Mouse (Mus musculus): ENCODE data around the gene Ccnk.

Gene Ccnk

DNA sequence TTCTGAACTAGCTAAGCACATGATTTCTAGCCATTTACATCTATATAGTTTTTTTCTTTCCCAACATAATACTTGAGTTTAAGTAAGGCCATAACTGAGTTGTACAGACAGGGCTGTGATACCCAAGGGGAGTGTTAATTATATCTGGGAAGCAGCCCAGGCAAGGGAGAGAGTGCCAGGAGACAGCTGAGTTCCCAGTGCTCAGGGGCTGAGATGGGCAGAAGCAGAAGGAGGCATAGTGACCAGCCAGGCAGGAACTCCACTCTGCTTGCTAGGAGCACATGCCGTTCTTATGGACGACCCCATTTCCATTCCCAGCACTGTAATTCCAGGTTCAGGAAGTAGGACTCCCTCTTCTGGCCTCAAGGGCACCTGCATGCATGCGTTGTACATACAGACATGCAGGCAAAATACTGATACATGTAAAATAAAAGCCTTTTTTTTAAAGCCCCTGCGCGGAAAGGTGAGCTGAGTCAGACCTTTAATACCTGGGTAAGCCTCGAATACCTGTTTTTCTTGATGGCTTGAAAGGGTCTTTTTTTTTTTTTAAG, 8.2 kb downstream of the Ccnk start:
- DNase-seq (ENCODE audit: low spot score) = no peak

DNA sequence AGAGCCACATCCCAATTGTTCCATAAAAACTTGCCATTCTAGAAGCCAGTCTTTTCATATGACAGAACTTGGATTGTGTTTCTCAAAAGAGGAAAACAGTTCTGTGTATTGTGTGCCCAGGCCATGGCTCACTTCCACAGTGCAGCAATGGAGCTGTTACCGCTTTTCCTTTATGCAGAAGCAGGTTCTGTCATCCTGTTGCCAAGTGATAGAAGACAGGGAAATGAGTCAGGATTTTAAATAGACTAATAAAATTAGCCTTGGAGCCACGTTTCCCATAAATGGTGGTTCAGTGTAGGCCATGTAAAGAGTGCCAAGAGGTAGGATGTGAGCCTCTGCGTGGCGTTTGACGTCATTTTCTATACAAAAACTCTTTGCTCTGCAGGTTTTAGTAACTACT, 14.5 kb downstream of the Ccnk start:
- no peak for DNase-seq (ENCODE audit: low spot score)

DNA sequence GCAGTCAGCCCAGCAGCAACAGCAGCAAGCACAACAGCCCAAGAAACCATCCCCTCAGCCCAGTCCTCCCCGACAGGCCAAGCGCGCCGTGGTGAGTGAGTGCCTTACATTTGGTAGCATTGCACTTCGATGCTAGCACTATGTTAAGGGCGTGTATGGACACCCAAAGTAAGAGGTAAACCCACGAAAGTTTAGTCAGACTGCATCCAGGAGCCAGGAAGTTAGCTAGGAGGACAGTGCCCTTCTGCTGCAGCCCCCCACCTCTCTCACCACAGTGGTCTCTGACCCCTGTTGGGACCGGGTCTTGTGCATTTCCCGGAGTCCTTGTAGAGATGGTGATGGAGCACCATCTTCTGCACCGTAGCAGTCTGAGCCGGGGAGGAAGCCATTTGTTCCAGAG, 16.4 kb downstream of the Ccnk start:
- DNase-seq (ENCODE audit: low spot score) = no peak

DNA sequence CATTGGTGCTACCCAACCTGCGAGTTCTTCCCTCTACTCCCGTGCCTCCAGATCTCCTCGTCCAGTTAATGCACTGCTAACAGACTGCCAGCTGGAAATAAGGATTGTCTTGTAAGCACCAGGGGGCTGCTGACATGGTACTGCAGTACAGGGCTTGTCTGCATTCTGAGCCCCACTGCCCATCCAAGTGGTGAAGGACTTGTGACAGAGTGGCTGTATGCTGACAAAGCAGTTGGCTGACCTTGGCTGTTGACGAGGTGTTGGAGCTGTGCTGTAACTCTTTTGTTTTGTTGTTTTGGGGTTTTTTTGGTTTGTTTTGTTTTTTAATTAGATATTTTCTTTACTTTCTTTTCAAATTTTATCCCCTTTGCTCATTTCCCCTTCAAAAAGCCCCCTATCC, 19.1 kb downstream of the Ccnk start:
- no peak for DNase-seq (ENCODE audit: low spot score)

DNA sequence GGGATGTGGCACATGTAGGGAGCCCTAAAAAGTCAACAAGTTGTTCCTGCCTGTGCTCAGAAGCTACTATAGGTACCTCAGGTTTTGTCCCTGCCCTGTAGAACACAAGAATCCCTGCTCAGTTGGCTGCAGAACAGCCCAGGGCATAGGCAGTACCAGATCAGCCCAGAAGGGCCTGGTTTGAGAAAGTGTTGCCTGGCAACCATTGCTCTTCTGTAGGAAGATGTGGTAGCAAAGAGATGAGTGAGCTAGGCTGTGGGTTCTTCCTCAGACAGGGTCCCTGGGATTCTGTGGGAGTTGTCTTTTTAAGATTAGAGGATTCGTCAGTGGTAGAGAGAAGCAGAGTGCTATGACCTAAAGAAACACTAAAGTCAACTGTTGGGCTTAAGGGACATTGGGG, 20.7 kb downstream of the Ccnk start:
- DNase-seq (ENCODE audit: low spot score) = no peak

DNA sequence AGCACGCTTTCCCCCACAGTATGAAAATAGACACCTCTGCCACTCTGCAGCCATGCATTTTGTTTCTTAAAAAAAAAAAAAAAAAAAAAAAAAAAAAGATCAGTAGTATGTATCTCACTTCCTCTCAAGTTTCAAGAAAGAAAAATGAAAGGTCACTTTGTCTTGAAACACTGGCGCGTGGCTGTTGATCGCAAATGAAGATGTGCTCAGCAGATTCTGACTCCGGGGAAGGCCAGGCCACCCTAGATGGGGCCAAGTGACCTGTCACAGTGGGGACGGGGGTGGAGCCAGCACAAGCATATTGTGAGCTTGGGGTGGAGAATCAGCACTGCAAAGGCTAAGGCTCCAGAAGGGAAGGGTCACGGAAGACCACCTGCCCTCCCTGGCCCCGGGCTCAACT, 24.5 kb downstream of the Ccnk start:
- DNase-seq (ENCODE audit: low spot score) = no peak

DNA sequence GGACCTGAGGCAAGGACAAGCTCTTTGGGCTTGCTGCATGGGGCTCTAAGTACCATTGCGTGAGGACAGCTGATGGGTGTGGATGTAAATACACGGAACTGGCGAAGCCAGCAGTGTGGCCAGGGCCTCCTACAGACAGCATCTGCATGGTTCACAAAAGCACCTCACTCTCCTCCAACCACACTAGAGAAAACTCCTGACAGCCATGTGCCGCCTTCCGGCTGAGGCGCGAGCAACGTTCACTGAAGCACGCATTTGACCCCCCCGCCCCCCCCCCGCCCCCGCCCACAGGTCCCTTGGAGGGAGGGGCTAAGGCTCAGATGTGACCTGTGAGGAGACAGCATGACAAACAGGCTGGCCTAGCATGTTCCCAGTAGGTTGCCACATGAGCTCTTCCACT, 25.6 kb downstream of the Ccnk start:
- no peak for DNase-seq (ENCODE audit: low spot score)

DNA sequence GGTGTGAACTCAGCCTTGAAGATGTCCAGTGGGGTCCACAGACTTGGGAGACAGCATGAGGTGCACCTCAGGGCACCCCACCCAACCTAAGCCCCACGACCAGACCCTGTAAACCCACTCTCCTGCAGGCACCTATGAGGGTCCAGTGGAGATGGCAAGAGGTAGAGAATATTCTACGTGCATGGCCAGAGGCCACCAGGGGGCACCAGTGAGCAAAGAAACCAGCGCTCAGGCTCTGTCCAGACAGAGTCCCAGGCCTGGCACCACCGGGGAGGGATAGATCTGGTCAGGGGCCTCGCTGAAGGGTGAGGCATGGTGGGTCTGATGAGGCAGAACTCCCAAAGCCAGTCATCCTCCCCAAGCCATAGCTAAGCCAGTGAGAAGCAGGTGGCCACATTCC, 27.3 kb downstream of the Ccnk start:
- DNase-seq (ENCODE audit: low spot score) = peak; percentile 94

DNA sequence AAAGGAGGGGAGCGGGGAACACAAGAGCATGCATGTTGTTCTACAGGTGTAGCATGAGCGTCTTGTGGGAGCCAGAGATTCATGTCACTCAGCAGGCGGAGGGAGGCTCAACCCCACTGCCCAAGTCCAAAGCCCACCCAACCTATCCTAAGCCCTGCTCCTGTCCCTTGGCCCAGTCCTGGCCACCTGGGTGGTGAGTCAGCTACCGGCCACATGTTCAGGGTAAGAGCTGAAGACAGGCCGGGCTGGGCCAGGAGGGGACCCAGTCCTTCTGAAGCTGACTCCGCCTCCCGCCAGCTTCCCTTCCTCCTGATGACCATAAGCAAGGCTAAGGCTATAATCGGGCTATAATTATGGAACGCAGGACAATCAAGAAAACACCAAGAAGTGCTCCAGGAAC, 28.8 kb downstream of the Ccnk start:
- DNase-seq (ENCODE audit: low spot score) = no peak

DNA sequence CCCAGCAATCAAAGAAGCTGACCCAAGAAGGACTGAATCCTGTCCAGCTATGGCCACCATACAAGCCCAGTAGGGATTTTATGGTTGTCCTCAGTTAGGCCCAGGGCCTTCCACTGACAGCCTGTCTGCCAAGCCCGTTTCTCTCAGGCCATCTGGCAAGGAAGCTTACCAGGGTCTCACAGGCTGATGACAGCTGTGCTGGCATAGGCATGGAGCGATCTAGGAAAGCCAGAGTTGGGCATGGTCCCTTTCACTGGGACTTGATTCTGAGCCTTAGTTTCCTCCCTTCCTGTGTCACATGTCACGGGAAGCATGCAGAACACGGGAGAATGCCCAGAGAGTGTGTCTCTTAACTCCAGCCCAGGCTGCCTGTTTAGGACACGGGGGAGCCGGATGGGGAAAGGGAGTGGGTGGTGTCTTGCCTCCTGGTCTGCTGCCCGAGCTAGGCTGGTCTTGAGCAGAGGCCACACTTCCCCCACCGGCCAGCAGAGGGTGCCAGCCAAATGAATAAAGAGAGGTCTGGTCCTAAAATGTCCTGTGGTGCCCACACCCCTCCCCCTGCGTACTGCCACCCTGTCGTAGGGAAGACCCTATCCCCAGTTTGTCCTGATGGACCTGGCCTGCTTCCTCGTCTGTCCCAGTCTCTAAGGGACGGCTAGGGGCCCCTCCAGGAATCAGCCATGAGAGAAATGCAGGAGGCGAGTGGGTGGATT, 29.5 kb downstream of the Ccnk start:
- peak; percentile 90 for DNase-seq (ENCODE audit: low spot score)

DNA sequence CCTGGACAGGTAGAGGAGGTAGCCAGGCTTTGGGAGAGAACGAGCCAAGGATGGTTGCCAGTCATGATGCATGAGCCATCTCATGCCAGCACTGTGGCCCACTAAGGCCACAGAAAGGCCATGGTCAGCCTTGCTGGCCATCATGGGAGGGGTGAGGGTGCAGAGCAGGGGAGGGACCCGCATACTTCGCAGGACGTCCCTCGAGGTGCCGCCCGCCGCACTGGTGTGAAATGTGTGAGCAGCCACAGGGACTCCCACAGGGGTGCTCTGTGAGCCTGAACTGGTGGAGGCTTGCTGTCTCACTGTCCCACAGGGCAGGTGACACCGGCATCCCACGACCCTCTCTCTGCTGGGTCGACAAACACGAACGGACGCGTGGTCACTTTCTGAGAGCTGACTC, 31.2 kb downstream of the Ccnk start:
- DNase-seq (ENCODE audit: low spot score) = no peak

DNA sequence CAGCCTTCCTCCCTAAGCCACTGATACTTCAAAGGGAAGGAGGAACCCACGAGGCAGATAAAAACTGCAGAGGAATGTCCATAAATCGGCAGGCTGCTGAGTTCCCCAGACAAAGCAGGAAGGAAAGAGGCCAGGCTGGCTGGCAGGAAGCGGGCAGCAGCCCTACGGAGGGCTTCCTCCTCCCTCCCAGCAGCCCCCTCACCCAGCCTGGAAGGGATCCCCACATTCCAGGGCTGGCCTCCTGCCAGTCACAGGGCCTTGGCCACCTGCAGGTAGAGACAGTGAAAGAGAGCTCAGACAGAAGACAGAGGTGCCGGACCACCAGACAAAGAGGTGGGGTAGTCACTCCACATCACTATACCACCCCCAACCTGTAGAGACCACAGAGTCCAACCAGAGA, 32.7 kb downstream of the Ccnk start:
- DNase-seq (ENCODE audit: low spot score) = no peak

DNA sequence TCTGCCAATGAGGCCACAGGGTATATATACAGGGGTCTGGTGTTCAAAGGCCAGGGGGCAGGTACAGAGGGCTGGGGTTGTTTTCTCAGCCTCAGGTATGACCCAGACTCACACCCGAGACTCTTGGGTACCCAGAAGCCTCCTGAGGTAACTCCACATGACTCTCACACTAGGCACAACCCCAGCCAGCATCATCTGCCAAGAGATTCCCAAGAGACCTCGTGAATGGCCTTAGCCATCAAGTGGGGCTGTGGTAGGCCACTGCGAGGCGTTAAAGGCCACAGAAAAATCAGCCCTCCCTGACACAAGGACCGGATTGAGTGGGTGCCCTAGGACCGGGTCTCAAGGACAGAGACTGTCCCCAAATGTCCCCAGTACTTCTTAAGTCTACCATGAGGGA, 33.1 kb downstream of the Ccnk start:
- no peak for DNase-seq (ENCODE audit: low spot score)

DNA sequence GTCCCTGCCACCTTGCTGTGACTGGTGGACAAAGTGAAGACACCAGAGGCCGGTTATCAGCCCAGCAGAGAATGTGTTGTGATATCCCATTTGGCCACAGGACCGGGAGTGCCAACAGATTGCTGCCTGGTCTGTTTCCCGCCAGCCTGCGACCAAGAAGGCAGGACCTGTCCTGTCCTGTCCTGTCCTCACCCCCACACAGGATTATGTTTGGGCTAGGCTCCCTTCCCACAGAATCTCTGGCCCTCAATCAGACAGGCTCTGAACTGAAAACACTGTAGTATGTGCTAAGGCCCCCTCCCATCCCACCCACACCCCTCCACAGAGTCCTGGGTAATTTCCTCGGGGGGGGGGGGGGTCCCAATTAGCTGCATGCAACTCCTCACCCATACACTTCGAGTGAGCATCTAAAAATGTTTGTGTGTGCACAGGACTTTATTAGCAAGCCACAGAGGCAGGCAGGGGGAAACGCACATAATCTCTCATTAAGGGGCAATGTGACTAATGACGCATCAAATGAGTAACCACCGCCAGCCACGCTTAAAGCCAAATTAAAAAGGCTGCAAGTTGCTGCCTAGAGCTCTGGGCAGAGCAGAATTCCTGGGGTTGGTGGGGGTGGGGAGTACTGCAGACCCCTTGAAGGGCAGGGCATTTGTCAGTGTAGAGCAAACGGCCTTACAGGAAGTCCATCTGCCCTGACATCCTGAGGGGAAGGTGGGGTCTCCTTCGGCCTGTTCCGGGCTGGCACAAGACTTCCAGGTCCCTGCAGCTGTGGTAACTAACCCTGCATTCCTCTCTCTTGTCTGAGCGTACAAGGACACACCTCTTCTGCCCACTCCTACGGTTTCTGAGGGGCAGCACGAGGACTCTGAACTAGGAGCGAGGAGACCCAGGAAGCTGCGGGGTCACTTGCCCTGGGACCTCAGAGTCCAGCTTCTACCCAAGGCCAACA, 34.0 kb downstream of the Ccnk start:
- DNase-seq (ENCODE audit: low spot score) = peak; percentile 46

DNA sequence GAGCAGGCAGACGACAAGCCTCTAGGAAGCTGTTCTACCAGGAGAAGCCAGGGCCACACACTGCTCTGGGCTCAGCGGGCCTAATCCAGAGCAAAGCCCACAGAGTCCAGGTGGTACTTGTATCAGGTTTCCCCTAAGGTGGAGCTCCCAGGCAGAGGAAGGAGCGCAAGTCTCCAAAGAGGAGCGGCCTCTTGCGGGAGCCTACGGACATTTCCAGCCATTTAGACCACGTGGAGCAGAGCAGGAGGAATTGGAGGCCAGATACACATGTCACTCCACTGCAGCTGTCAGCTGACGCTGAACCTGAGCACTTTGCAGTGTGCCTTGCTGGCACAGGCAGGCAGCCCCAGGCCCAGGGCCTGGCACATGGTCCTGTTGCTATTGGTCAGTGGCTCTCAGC, 35.7 kb downstream of the Ccnk start:
- DNase-seq (ENCODE audit: low spot score) = no peak

DNA sequence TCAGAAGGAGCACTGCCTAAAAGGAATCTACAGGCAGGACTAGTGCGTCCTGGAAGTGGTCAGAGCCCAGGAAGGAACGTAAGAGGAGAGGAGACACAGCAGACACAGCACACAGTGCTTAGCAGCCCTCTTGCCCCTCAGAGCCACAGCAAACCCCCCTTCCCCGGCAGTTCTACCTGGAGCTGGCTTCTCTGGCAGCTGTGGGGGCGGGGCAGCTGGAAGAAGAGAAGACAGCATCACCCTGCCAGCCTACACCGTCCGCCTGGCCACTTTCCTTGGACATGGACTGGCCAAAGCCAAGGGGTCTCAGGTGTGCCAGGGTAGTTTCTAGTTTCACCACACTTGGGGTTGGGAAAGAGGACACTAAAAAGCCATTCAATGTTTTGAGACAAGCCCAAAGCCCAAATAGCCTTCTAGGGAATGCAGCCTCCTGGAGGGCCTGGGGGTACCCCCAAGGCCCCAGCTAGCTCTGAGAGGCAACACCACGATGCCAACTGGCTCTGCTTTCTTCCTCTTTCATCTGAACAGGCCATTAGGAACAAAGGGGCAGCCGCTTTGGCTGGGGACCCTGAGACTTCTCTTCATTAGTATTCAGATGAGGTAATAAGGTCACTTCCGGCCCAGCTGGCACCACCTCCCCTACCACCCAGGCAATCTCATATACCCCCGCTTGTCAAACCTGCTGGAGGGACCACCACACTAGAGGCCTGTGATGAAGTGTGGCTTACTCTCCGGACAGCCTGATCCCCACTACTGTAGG, 37.4 kb downstream of the Ccnk start:
- no peak for DNase-seq (ENCODE audit: low spot score)

DNA sequence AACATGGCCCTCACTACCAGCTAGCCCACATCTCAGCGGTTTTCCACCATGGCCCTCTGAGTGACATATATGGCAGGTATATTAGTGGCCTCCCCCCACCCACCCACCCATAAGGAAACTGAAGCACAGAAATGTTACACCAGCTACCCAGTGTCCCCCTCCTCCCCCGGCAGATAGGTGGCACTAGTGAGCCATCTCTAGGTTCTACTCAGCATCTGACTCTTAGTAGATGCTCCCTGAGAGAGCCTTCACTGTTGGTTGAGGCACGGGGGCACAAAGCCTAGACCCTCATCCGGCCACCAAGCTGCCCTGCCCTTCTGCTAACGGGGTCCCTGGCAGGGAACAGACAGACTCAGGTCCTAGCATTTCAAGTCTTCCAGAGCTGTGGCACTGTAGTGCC, 38.2 kb downstream of the Ccnk start:
- DNase-seq (ENCODE audit: low spot score) = peak; percentile 72

DNA sequence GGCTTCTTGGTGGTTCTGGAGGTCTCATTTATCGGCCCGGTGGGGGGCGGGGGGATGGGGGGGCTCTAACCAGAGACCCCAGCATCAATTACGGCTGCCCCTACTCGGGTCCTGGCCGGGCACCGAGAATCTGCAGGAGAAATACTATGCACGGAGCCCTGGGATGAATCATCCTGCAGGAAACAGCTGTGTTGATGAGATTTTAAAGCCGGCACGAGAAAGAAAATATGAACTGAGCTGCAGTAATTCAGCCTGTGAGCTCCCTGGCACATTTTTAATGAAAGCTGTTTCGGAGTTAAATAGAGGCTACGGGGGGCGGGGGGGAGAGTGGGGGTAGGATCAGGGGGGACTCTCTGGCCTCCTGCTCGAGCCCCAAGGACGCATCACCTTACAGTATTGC, 39.8 kb downstream of the Ccnk start:
- no peak for DNase-seq (ENCODE audit: low spot score)

DNA sequence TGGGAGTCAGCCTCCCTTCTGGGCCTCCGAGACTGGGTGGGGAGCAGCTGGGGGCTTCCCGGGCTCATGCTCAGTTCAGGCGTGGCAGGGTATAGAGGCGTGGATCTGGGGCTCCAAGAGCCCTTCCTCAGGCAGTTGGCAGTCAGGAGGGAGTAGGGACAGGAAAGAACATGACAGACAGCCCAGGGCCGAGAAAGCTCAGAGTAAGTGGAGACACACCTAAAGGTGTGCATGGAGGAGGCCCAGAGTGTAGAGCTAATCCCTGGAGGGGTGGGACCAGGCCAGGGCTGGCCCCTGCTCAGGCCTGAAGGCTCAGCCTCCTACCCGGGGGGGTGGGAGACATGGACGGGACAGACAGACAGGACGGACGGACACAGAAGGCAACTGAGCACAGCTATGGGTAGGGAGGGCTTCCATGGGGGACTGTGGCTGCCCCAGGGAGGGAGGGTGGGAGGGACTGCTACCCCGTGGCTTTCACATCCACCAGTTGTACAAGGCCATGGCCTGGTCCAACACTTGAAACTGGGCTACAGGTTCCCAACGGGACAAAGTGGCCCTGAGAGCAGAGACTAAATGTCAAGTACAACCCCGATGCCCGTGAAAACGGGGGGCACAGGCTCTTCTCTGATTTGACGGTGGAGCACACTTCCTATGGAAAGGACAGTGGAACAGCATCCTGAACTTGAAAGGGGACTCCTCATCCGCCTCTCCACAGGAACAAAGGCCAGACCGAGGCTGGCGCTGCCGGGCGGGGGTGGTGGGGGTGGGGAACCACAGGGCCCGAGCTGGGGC, 40.6 kb downstream of the Ccnk start:
- DNase-seq (ENCODE audit: low spot score) = no peak

DNA sequence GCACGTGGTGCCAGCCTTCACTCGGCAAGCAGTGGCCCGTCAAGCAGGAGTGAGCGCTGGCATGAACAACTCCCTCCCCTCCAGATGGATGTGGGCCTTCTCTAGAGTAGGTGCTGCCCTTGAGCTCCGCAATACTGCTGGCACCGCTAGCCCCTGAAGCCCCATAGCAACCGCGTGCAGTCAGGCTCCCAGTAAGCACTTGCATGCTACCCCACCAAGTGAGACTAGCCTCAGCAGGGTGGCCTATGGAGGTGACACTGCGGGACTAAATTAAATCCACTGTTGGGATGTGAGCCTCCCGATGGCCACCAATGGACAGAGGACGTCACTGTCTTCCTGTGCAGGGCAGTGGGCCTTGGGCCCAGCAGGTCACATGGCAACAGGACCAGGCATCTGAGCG, 41.2 kb downstream of the Ccnk start:
- DNase-seq (ENCODE audit: low spot score) = no peak

DNA sequence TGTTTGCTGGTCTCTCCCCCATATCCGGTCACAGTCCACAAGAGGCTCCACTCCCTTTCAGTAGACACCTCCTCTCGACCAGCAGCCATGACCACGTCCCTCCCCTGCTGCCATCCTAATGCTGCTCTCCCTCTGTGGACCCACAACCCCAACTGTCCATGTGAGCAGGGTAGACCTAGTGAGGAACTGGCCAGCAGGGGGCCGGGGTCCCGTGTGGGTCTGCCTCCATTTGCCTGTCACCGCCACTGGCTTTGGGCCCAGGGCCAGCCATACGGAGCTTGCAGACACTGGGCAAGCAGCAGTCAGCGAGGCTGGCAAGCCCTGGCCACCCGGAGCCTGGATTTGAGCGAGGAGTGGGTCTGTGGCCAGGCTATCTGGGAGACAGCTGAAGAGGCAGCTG, 41.8 kb downstream of the Ccnk start:
- DNase-seq (ENCODE audit: low spot score) = peak; percentile 62

DNA sequence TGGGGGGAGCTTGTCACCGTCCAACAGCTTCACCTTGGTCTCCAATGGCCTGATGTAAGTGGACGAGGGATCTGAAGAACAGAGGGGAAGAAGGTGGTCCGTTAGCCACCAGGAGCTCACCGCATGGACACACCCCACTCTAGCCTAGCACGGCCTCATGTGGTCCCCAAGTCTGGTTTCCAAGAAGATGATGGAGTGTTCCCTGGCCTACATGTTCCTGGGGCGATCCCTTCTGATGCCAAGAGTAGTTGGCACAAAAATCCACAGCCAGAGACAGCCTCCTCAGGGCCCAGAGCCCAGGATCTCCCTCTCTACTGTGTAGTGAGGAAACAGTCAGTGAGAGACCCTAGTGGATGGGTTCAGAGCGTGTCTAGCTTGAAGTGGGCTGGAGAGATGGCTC, 42.3 kb downstream of the Ccnk start:
- DNase-seq (ENCODE audit: low spot score) = no peak

Measured in retina, embryonic 14.5 days (tissue).